Mouse (Mus musculus) forebrain, postnatal 0 days (tissue): ENCODE measurements around the gene Tns4. TPM values are rescaled to one million over a fixed set of nuclear protein-coding genes. Genes with fewer than 3 reads are reported as not detected.
A peak's percentile ranks its signal among the peaks of the same experiment; 100 is the strongest.

Experiments
- ATAC-seq: fragments of 200-750 bp; cut with Nextera tagmentation; 2 replicates; pipeline ENCODE4 v1.8.0; 2017; ENCODE audit warnings: mild to moderate bottlenecking, moderate library complexity
- DNase-seq: peaks from one replicate; pipeline ENCODE4 v3.0.0-alpha.2; 2015
- H3K27ac ChIP-seq: fragments of 300-500 bp; sonication (generic); 2 replicates; pipeline ENCODE4 v1.5.1; 2014; ENCODE audit warnings: low read depth, mild to moderate bottlenecking, antibody characterized with exemption, low read length, moderate library complexity, mixed read lengths
- H3K27me3 ChIP-seq: fragments of 300-500 bp; sonication (generic); 2 replicates; pipeline ENCODE4 v1.6.1; 2014; ENCODE audit warnings: mild to moderate bottlenecking, low read length, mixed read lengths; ENCODE audit not compliant: insufficient read depth
- H3K36me3 ChIP-seq: fragments of 300-500 bp; sonication (generic); 2 replicates; pipeline ENCODE4 v1.6.1; 2014; ENCODE audit warnings: mild to moderate bottlenecking, moderate library complexity; ENCODE audit not compliant: insufficient read depth
- H3K4me1 ChIP-seq: fragments of 300-500 bp; sonication (generic); 2 replicates; pipeline ENCODE4 v1.6.1; 2014; ENCODE audit warnings: antibody characterized with exemption; ENCODE audit not compliant: insufficient read depth
- H3K4me2 ChIP-seq: fragments of 300-500 bp; sonication (generic); 2 replicates; pipeline ENCODE4 v1.6.1; 2014; ENCODE audit warnings: low read depth, mild to moderate bottlenecking, moderate library complexity
- H3K4me3 ChIP-seq: fragments of 300-500 bp; sonication (generic); 2 replicates; pipeline ENCODE4 v1.5.1; 2014; ENCODE audit warnings: low read depth, low read length, mixed read lengths
- H3K9ac ChIP-seq: fragments of 300-500 bp; sonication (generic); 2 replicates; pipeline ENCODE4 v1.6.1; 2014; ENCODE audit warnings: mild to moderate bottlenecking
- H3K9me3 ChIP-seq: fragments of 300-500 bp; sonication (generic); 2 replicates; pipeline ENCODE4 v1.6.1; 2016; ENCODE audit warnings: low read length
- CTCF ChIP-seq: sonication (generic); IDR thresholded peaks from 2 replicates; pipeline ENCODE4 v1.5.1; 2016; ENCODE audit warnings: antibody characterized with exemption, control low read depth, low read depth
- WGBS: fragments of 180-500 bp; shearing (Covaris S2); extraction: QIAGEN DNeasy Blood & Tissue Kit; methylation state at CpG from one replicate; pipeline ENCODE4 v1.1.7; 2014; 5-methylcytosine and 5-hydroxymethylcytosine counted together
- polyA plus RNA-seq: library from polyadenylated mRNA; unstranded; fragments of >200 nt; fragmentation: Nextera tagmentation; extraction: Ambion mirVana; gene quantifications from 2 replicates; pipeline ENCODE4 v1.2.1, GENCODE M21; 2015
- total RNA-seq: library from RNA; depleted of rRNA; stranded (reverse); fragments of >200 nt; gene quantifications from 2 replicates; pipeline ENCODE4 v1.2.3, GENCODE M21; 2014

The Tns4 gene
- total and polyA plus RNA-seq, 2 experiments from 2014 or later = 0.48 TPM; not detected in 1

DNA sequence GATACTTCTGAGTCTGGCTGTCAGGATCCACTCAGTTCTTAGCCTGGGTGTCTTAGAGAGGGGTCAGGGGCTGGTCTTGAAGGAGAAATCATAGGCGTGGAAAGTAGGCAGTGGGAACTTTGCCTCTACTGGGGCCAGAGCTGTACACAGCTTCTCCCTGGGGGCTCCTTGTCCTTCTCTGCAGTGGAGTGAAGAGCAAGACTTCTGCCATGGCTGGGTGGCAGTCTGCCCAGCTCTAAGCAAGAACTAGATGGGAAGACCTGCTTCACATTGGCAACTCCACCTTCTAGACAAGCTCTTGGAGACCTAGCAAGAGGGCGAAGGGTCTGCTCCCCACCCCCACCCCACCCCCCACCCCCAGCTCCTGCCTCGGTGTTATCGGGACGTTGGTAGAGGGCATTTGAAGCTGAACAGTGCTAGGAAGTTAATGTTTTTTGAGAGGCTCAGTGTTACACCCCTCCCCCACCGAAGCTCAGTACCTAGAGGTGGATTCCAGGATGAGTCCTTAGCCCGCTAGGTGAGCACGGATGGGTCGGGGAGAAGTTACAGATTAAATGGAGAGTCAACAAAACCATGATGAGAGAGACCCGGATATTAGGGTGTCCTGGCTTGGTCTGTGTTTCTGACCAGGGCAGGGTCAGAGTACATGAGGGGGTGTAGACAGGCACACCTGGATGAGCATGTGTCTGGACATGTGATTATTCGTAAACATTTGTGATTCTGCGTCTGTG is 43.8 kb downstream of the Tns4 start:
- no peak overlapping the region for H3K27ac ChIP-seq
- H3K4me1 ChIP-seq = no peaks in the 10 kb centered on the region
- DNase-seq (no peak), ATAC-seq (no peak)
- WGBS = 88% methylated on average over 12 of the region's 12 CpGs
- H3K36me3 ChIP-seq = peaks cover 12% of the 10 kb centered on the region; the same call in 1 of the 2 replicates
- H3K4me3 ChIP-seq = no peak overlapping the region
- no peak overlapping the region for H3K4me2 ChIP-seq
- H3K9ac ChIP-seq = no peak overlapping the region
- no peak for TF ChIP-seq CTCF
- H3K9me3 ChIP-seq = no peaks in the 10 kb centered on the region
- H3K27me3 ChIP-seq = no peaks in the 10 kb centered on the region

DNA sequence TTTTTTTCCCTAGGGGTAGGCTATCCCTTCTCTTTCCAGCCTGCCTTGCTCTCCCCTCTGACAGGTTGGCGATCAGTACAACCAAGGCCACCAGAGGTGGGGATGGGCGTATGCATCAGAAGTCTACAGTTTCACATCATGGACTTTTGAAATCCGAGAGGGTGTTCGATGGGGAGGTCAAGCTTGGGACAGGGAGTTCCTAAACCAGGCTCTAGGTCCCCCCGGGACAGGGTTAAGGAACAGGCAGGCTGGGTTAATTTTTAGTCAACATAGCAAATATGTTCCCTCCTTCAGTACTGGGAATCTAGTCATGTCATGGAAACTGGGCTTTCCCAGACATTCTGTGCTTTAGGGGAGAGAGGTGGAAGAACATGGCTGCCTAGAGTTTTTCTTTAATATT is 44.8 kb downstream of the Tns4 start:
- Histone ChIP-seq H3K4me1 (no peaks in the 10 kb centered on the region), H3K27ac (no peak overlapping the region), H3K9ac (no peak overlapping the region), H3K4me2 (no peak overlapping the region), H3K4me3 (no peak overlapping the region), H3K36me3 (peaks cover 7% of the 10 kb centered on the region; the same call in 1 of the 2 replicates), H3K27me3 (no peaks in the 10 kb centered on the region), H3K9me3 (no peaks in the 10 kb centered on the region)
- TF ChIP-seq CTCF = no peak
- DNase-seq (no peak), ATAC-seq (no peak)
- 88% methylated on average over 5 of the region's 5 CpGs for WGBS

DNA sequence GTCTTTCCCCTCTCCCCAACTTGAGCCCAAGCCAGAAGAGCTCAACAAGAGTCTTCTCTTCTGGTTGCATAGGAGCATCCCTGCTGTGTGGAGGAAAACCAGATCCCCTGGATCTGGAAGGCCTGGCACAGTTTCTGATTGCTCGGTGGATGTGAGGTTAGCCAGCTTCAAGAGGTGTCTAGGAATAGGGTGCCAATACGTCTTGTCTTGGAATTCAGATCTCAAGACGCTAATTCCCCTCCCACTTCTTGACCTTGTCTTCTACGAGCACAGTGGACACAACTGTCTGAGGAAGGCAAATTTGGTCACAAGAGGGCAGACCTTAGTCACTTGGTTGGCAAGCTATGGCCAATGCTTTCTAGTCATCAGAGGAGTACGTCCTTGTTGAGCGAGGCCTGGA is 45.5 kb downstream of the Tns4 start:
- Histone ChIP-seq H3K4me1 (no peaks in the 10 kb centered on the region), H3K9me3 (no peaks in the 10 kb centered on the region), H3K27me3 (no peaks in the 10 kb centered on the region), H3K4me2 (no peak overlapping the region), H3K4me3 (no peak overlapping the region), H3K36me3 (0 out of 2 replicates have a peak, but pooled peaks cover 2% of the 10 kb centered on the region), H3K27ac (no peak overlapping the region), H3K9ac (no peak overlapping the region)
- ATAC-seq = no peak
- DNase-seq = no peak
- WGBS = 90% methylated on average over 6 of the region's 6 CpGs
- 0 out of 2 replicates have a peak, but pooled peaks have one; percentile 14 for TF ChIP-seq CTCF

DNA sequence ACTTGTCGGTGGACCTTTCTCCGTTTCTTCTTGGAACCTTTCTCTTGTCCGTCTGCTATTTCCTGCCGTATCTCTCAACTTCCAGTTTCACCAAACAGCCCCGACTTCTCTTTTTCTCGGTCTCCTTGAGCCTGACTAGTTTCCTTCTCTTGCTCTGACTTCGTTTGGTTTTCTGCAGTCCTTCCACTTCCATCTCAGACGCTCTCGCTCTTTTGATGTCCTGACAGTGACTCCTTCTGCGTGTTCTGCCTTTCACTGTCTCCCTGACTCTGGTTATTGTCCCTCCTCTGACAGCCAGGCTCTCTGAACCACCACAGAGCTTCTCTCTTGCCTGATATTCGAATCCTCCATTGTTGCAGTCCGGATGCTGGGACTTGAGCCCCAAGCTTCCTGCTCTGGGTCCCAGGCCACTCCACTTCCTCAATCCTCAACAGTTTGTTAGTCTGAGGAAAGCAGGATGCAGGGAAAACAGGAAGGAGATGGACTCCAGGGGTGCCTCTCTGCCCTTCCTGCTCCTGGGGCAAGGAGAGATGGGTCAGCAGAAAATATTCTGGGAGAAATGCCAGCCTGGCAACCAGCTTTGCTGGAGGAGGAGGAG is 46.2 kb downstream of the Tns4 start:
- WGBS = 49% methylated on average over 12 of the region's 12 CpGs
- peak overlapping the region; percentile 16; the same call in 1 of the 2 replicates for H3K4me3 ChIP-seq
- H3K27ac ChIP-seq = peak overlapping the region; percentile 46; the same call in 1 of the 2 replicates
- no peak for ATAC-seq
- H3K36me3 ChIP-seq = no peaks in the 10 kb centered on the region
- H3K9ac ChIP-seq = no peak overlapping the region
- DNase-seq = no peak
- TF ChIP-seq CTCF = no peak
- no peaks in the 10 kb centered on the region for H3K9me3 ChIP-seq
- H3K4me2 ChIP-seq = peak overlapping the region; percentile 100
- no peaks in the 10 kb centered on the region for H3K4me1 ChIP-seq
- H3K27me3 ChIP-seq = no peaks in the 10 kb centered on the region

DNA sequence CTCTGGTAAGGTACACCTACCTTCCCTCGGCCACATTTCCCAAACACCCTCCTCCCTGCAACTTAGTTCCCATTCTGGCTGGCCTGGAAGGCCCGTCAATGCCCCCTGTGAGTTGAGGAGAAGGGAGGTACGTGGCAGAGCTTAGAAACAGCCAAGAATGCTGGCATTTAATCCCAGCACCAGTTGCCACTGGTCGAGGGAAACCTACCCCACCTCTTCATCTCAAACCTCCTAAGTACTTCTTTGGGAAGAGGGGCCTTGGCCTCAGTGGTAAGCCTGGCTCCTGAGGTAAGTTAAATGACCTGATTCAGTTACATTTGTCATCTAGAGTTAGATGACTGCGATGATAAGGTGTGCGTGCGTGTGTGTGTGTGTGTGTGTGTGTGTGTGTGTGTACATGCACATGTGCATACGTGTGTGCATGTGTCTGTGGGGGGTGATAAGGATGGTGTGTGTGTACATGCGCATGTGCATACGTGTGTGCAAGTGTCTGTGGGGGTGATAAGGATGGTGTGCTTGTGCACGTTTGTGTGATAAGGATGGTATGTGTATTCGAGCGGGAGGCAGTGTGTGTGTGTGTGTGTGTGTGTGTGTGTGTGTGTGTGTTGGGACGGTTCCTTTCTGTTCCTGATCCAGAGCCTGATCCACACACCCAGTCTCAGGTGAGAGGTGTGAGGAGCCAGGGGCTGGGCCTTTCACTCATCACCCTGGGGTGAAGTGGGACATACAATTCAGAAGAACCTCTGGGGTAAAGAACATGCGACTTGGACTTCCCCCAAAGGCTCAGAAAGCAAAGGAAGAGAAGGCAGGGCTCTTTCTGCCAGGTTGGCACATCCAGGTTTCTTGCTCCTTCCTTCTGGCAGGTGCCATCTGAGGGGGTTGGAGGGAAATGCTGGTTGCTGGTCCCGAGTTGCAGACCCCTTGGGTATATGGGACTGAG is 47.0 kb downstream of the Tns4 start:
- TF ChIP-seq CTCF = no peak
- Histone ChIP-seq H3K4me1 (no peaks in the 10 kb centered on the region), H3K9ac (peak overlapping the region; percentile 71), H3K4me2 (peak overlapping the region; percentile 100), H3K27ac (peak overlapping the region; percentile 80), H3K9me3 (no peaks in the 10 kb centered on the region), H3K4me3 (peak overlapping the region; percentile 65), H3K27me3 (no peaks in the 10 kb centered on the region), H3K36me3 (no peaks in the 10 kb centered on the region)
- 55% methylated on average over 16 of the region's 16 CpGs for WGBS
- ATAC-seq (no peak), DNase-seq (peak; percentile 28)

DNA sequence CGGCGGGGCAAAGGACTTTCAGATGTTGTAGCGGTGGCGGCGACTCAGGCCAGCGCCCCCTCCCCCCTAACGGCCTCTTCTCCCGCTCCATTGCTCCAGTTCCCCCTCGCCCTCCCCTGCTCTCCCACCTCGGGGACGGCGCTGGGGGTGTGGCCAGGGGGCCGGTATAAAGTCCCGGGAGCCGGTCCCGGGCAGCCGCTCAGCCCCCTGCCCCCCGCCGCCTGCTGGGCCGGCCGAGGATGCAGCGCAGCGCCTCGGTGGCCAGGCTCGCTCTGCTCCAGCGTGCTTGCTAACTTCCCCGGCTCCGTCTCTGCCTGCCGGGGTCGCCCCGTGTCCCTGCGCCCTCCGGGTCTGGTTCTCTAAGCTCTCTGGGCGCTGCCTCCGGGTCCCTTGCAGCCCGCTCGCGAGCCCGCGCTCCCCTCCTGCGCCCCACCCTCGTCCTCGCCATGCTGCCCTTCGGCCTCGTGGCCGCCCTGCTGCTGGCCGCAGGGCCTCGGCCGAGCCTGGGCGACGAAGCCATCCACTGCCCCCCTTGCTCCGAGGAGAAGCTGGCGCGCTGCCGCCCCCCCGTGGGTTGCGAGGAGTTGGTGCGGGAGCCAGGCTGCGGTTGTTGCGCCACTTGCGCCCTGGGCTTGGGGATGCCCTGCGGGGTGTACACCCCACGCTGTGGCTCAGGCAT is 47.9 kb downstream of the Tns4 start, which contains the start of gene Igfbp4:
Gene Igfbp4 (plus strand): TSS at position 194 of the 679 bp plus-strand sequence.
- Histone ChIP-seq H3K4me2 (peak within 1 kb of the TSS; percentile 100), H3K9ac (peak within 1 kb of the TSS; percentile 71), H3K36me3 (no peaks in the 10 kb centered on the region), H3K4me1 (no peaks in the 10 kb centered on the region), H3K4me3 (peak within 1 kb of the TSS; percentile 65), H3K27me3 (no peaks in the 10 kb centered on the region), H3K27ac (peak within 1 kb of the TSS; percentile 80), H3K9me3 (no peaks in the 10 kb centered on the region)
- peak; percentile 55 for ATAC-seq
- DNase-seq = peak; percentile 76
- TF ChIP-seq CTCF = peak; percentile 37
- WGBS = under 1% methylated on average over 58 of the region's 63 CpGs
